Comparison of ENCODE assay signal across 18 mouse cellular contexts in genomic region chr7:82758521-82758920, GRCm38 (mm10).
"Had no signal": no experiment of that assay in that cellular context is flagged by ENCODE, and none has a peak within 500 bp of the region (broad histone marks: within the 10 kb centered on the region; RNA-seq: fewer than 3 reads in every experiment).

No protein-coding gene starts in this region.

- H3K4me3 ChIP-seq: lung, embryonic 15.5 days; midbrain, embryonic 10.5 days; midbrain, embryonic 13.5 days; midbrain, embryonic 15.5 days; myocyte; neural tube, embryonic 13.5 days; neural tube, embryonic 15.5 days had no signal

- H3K36me3 ChIP-seq: lung, embryonic 15.5 days had no signal

- H3K9ac ChIP-seq: lung, embryonic 15.5 days; midbrain, embryonic 13.5 days; midbrain, embryonic 15.5 days; neural tube, embryonic 13.5 days; neural tube, embryonic 15.5 days had no signal

- H3K4me1 ChIP-seq: midbrain, embryonic 13.5 days; midbrain, embryonic 15.5 days; neural tube, embryonic 13.5 days; neural tube, embryonic 15.5 days had no signal

- H3K4me2 ChIP-seq: lung, embryonic 15.5 days; midbrain, embryonic 13.5 days; midbrain, embryonic 15.5 days; neural tube, embryonic 13.5 days; neural tube, embryonic 15.5 days had no signal

- H3K27me3 ChIP-seq: lung, embryonic 15.5 days; midbrain, embryonic 13.5 days; midbrain, embryonic 15.5 days; neural tube, embryonic 13.5 days; neural tube, embryonic 15.5 days had no signal

- H3K27ac ChIP-seq: lung, embryonic 15.5 days; midbrain, embryonic 10.5 days; midbrain, embryonic 13.5 days; midbrain, embryonic 15.5 days; neural tube, embryonic 13.5 days; neural tube, embryonic 15.5 days had no signal

- DNase-seq: lung, adult 18-20 months; lung, postnatal 4 days; retina, postnatal 1 day; right cerebral cortex, adult 18-20 months; right cerebral cortex, postnatal 25 days; right cerebral cortex, postnatal 4 days; spleen, adult 18-20 months; thymus, adult 18-20 months; thymus, postnatal 14 days; thymus, postnatal 36 days had no signal

- H3K9me3 ChIP-seq: lung, embryonic 15.5 days; midbrain, embryonic 10.5 days; midbrain, embryonic 13.5 days; midbrain, embryonic 15.5 days; neural tube, embryonic 13.5 days; neural tube, embryonic 15.5 days had no signal

- ATAC-seq: lung, postnatal 0 days; midbrain, embryonic 13.5 days; midbrain, embryonic 15.5 days had no signal
